Mouse (Mus musculus) right cerebral cortex, postnatal 10 days (tissue): ENCODE measurements around the gene Gm4707.
"Not testable (repeated sequence)": the region's sequence is repeated elsewhere in the genome, so short reads cannot be mapped to it uniquely, and the experiment has no call there.

Experiments
- DNase-seq, 2 experiments: peaks; one replicate each; pipeline ENCODE4 v3.0.0; 2021; ENCODE audit warnings: low spot score in 2 of 2

The Gm4707 gene

GRCm38 (mm10) chr17:71459818-71460217 is at the start of gene Gm4707:
Gm4707 (minus strand) TSS chr17:71459918.
- DNase-seq, result no peak

- no peak for DNase-seq
Measured at GRCm38 (mm10) chr17:71506832-71507231, 47.1 kb upstream of the Gm4707 start.

GRCm38 (mm10) chr17:71495784-71496183 is 36.1 kb upstream of the Gm4707 start:
- no peak for DNase-seq

GRCm38 (mm10) chr17:71491332-71491686 is 31.6 kb upstream of the Gm4707 start:
- no peak for DNase-seq

GRCm38 (mm10) chr17:71490666-71491331 is 31.1 kb upstream of the Gm4707 start:
- no peak for DNase-seq

GRCm38 (mm10) chr17:71489703-71490461 is 30.2 kb upstream of the Gm4707 start:
- DNase-seq, result no peak

- DNase-seq, result no peak
Measured at GRCm38 (mm10) chr17:71486231-71486851, 26.6 kb upstream of the Gm4707 start.

GRCm38 (mm10) chr17:71485791-71486230 is 26.1 kb upstream of the Gm4707 start:
- DNase-seq, result no peak

GRCm38 (mm10) chr17:71484711-71485110 is 25.0 kb upstream of the Gm4707 start:
- DNase-seq, result no peak

GRCm38 (mm10) chr17:71483418-71484060 is 23.8 kb upstream of the Gm4707 start:
- DNase-seq, result no peak

- DNase-seq, result no peak
Measured at GRCm38 (mm10) chr17:71479381-71479901, 19.7 kb upstream of the Gm4707 start.

- no peak for DNase-seq
Measured at GRCm38 (mm10) chr17:71477481-71477880, 17.8 kb upstream of the Gm4707 start.

GRCm38 (mm10) chr17:71476346-71477020 is 16.8 kb upstream of the Gm4707 start:
- DNase-seq, result no peak

GRCm38 (mm10) chr17:71475705-71476089 is 16.0 kb upstream of the Gm4707 start:
- DNase-seq, result peak; percentile 76 to 81

GRCm38 (mm10) chr17:71474762-71475704 is 15.3 kb upstream of the Gm4707 start, which contains the start of gene Smchd1:
Smchd1 (minus strand) TSS chr17:71475343.
- peak; percentile 95 to 96 for DNase-seq

- no peak for DNase-seq
Measured at GRCm38 (mm10) chr17:71474128-71474527, 14.4 kb upstream of the Gm4707 start.

GRCm38 (mm10) chr17:71471261-71471660 is 11.5 kb upstream of the Gm4707 start:
- DNase-seq, result no peak

GRCm38 (mm10) chr17:71460312-71460711 is 594 bp upstream of the Gm4707 start:
- no peak for DNase-seq

GRCm38 (mm10) chr17:71457361-71457760 is 2.4 kb downstream of the Gm4707 start:
- not testable (repeated sequence) for DNase-seq

- no peak for DNase-seq
Measured at GRCm38 (mm10) chr17:71445191-71445590, 14.5 kb downstream of the Gm4707 start.
